Mouse (Mus musculus) lung, adult 2 months (tissue): ENCODE results near the gene Ppia. TPM values are rescaled to one million over a fixed set of nuclear protein-coding genes. Genes with fewer than 3 reads are reported as not detected.
A peak's percentile ranks its signal among the peaks of the same experiment; 100 is the strongest.
"Not testable (repeated sequence)": the region's sequence is repeated elsewhere in the genome, so short reads cannot be mapped to it uniquely, and the experiment has no call there.

Source experiments
- DNase-seq: peaks from one replicate; pipeline ENCODE4 v3.0.0; 2022
- H3K4me1 ChIP-seq: fragments of 200-500 bp; 2 replicates; pipeline ENCODE4 v1.6.1; 2011; ENCODE audit warnings: low read length; ENCODE audit not compliant: control insufficient read depth, insufficient read depth
- H3K4me3 ChIP-seq: fragments of 200-500 bp; replicated peaks from 2 replicates; pipeline ENCODE3; 2011; ENCODE audit warnings: low read depth, mild to moderate bottlenecking, control low read depth, low read length; ENCODE audit errors: extremely low read depth
- CTCF ChIP-seq: fragments of 200-500 bp; IDR thresholded peaks from 2 replicates; pipeline ENCODE4 v1.5.1; 2011; ENCODE audit warnings: mild to moderate bottlenecking, low read length, control low read depth; ENCODE audit not compliant: insufficient read depth
- POLR2A ChIP-seq: fragments of 200-500 bp; IDR thresholded peaks from 2 replicates; pipeline ENCODE4 v1.6.1; 2011; ENCODE audit warnings: low read depth, mild to moderate bottlenecking, control low read depth, low read length, borderline replicate concordance; ENCODE audit errors: extremely low read depth
- WGBS: fragments of 180-500 bp; shearing (Covaris S2); methylation state at CpG from one replicate; pipeline ENCODE4 v1.1.7; 2018; 5-methylcytosine and 5-hydroxymethylcytosine counted together
- polyA plus RNA-seq: library from polyadenylated mRNA; depleted of rRNA; stranded (reverse); fragments of >200 nt; gene quantifications from 2 replicates; pipeline ENCODE4 v1.2.3, GENCODE M21; 2012

The Ppia gene
- polyA plus RNA-seq, 1 experiment: 532 TPM

DNA sequence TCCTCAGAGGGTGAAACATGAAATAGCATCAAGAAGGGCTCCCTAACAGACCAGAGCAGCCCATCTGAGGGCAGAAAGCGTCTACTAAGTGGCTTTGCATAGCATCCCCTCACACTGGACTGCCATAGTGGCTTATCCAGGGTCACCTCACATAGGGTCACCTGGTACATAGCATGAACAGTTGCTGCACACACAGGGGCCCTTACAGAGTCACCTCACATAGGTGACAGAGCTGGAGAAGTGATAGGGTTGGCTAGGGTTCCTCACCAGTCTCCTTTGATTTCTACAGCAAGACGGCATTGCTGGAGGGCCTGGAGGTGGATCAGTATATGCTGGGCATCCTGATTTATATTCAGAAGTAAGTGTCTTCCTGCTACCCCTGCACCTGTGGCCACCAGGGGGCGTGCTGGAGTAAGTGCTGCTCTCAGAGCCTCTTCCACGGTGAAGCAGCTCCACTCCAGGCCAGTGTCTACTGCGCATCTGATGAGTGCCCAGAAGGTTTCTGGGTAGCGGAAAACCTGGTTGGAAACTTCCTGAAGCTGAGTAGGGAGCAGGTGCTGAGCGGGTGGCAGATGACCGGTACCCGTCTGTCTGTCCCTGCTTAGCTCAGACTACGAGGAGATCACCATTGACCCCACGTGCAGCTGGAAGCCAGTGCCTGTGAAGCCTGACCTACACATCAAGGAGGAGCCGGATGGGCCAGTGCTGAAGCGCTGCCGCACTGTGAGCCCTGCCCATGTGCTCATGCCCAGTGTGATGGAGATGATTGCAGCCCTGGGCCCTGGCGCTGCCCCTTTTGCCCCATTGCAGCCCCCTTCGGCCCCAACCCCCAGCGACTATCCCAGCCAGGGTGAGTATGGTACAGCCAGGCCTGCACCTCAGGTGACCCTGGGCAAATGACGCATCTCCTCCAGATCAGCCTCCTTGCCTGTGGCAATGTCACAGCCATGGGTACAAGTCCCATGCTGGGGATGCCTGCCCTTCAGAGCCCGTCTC lies 12.4 kb upstream of the Ppia start:
- TF ChIP-seq CTCF: peak; percentile 83
- no peak for TF ChIP-seq POLR2A
- WGBS: 84% methylated on average over 19 of the region's 19 CpGs
- Histone ChIP-seq H3K4me1 (peaks cover 23% of the 10 kb centered on the region), H3K4me3 (no peak overlapping the region)
- DNase-seq: peak; percentile 73

DNA sequence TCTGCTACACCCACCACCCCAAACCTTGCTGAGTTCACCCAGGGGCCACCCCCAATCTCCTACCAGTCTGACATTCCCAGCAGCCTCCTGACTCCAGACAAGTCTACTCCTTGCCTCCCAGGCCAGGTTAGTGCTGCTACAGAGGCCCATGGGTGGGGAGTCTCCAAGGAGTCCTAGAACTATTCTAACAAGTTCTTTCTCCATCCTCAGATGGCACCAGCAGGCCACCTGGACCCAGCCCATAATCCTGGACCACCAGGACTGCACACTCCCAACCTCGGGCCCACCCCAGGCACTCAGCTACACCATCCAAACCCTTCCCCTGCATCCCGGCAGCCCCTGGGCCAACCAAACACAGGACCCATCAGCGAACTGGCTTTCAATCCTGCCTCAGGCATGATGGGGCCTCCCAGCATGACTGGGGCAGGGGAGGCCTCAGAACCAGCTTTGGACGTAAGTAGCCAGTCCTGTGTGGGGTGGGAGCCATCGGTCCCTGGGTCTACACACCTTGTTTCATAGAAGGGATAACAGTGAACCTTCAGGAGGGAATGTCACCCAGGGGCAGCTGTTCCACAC lies 11.3 kb upstream of the Ppia start:
- no peak for DNase-seq
- TF ChIP-seq POLR2A: no peak
- no peak for TF ChIP-seq CTCF
- Histone ChIP-seq H3K4me3 (no peak overlapping the region), H3K4me1 (peaks cover 23% of the 10 kb centered on the region)
- 86% methylated on average over 5 of the region's 5 CpGs for WGBS

DNA sequence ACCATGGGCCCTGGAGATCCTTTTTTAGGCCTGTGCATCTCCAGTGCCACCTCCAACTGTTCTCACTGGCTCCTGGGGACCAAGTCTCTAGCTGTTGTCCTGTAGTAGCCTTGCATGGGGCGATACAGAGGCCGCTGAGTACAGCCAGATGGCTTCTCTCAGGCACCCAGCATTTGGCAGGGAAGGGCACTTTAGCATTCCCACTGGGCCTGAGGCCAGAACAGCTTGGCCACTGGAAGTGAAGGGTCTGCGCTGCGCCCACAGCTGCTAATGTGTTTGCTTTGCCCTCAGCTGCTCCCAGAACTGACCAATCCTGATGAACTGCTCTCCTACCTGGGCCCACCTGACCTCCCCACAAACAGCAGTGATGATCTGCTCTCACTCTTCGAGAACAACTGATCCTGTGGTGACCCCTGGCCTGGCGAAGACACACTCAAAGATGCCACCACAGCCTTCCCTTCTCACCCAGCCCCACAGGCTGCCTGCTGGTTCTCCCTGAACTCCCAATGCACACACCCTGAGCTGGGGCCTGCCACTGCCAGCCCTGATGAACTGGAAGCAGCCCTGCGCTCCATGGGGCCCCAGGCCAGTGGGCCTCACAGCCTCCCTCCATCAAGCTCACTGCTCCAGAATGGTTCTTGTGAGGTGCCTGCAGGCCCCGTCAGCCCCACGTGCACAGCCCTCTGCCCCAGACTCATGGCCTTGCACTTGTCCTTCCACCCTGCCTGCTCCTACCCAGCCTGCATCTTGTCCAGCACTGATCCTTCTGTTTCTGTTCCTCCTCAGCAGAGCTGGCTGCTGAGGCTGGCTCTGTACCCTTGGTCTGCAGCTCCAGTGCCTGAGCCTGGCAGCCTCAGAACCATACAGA lies 10.3 kb upstream of the Ppia start:
- no peak overlapping the region for H3K4me3 ChIP-seq
- H3K4me1 ChIP-seq: peaks cover 23% of the 10 kb centered on the region
- 61% methylated on average over 9 of the region's 9 CpGs for WGBS
- TF ChIP-seq CTCF: no peak
- TF ChIP-seq POLR2A: no peak
- peak; percentile 51 for DNase-seq

DNA sequence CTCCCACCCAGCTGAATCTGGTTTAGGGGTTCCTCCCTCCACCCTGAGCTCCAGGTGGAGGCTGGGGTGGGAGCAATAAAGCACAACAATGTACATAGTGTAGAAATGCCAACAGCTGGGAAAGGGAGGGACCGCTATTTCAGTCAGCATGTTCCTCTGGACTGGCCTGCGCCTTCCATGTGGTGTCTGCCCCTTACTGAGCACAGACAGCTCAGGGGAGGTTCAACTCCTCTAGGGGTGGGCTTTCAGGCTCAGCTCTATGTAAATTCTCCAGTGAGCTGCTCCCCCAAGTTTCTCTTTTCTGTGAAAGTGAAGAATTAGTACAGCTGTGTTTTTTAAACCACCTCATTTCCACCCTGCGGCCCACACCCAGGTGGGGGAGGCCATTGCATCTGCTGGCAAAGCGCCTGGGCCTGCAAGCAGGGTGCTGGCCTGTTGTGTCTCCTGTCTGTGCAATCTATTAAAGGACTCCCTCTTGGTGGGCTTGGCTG lies 9.6 kb upstream of the Ppia start:
- TF ChIP-seq POLR2A (no peak), CTCF (no peak)
- 59% methylated on average over 4 of the region's 4 CpGs for WGBS
- peaks cover 23% of the 10 kb centered on the region for H3K4me1 ChIP-seq
- no peak for DNase-seq
- H3K4me3 ChIP-seq: no peak overlapping the region

DNA sequence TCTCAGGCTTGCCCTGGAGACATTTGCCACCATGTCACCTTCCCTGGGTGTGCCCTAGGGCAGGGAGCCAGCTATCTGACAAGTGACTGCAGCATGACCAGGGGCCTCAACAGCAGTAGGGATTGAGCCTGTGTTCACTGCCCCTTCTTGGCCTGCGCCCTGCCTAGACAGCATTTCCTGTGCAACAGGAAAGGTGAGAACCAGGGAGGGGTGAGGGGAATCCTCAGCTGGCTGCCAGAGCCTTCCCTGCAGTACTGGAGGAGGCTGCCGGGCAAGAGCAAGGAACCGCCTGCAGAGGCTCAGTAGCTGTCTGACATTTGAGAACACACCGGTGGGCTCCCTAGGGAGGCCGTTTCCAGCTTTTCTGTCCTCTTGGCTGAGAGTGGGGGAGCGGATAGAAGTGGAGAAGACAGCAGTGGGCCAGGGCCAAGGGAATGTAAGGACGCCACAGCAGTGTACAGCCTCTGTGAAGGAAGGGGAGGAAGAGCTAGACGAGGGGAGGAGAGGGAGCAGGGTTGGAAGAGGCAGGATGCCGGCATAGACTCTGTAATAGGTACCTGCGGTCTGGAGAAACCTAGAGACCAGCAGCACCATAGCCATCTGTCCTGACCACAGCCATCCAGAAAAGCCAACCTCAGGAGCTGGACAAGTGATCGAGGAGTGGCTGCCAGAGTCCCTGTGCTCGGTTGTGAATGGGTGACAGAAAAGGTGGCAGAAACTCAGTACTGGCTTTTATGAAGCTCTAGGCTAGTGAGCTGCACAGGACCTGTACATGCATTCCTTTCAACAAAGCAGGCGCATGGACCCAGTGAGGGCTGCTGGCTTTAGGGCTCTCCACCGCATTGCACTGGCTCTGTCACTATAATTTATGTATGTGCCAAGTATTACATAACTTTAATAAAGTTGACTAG lies 8.7 kb upstream of the Ppia start:
- DNase-seq: peak; percentile 68
- H3K4me1 ChIP-seq: peaks cover 23% of the 10 kb centered on the region
- no peak overlapping the region for H3K4me3 ChIP-seq
- WGBS: 25% methylated on average over 14 of the region's 14 CpGs
- TF ChIP-seq POLR2A: peak; percentile 1; the same call in 1 of the 2 replicates
- TF ChIP-seq CTCF: no peak

DNA sequence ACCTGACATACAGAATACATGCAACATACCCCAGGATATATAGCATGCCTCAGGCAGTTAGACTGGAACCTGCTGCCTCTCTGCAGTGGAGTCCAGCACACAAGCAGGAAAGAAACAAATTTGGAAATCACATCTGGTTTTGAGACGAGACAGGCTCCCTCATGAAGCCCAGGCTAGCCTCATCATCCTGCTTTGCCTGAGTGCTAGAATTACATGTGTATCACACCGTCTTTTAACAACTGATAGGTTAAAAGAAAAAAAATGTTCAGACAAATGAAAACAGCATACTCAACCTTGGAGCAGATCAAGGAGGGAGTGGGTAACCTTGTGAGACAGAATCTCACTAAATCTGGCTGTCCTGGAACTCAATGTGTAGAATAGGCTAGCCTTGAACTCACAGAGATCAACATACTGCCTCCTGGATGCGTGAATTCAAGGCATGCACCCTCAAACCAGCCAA lies 8.1 kb upstream of the Ppia start:
- 87% methylated on average over 3 of the region's 3 CpGs for WGBS
- Histone ChIP-seq H3K4me1 (peaks cover 23% of the 10 kb centered on the region), H3K4me3 (no peak overlapping the region)
- DNase-seq: no peak
- TF ChIP-seq POLR2A: no peak
- TF ChIP-seq CTCF: no peak

DNA sequence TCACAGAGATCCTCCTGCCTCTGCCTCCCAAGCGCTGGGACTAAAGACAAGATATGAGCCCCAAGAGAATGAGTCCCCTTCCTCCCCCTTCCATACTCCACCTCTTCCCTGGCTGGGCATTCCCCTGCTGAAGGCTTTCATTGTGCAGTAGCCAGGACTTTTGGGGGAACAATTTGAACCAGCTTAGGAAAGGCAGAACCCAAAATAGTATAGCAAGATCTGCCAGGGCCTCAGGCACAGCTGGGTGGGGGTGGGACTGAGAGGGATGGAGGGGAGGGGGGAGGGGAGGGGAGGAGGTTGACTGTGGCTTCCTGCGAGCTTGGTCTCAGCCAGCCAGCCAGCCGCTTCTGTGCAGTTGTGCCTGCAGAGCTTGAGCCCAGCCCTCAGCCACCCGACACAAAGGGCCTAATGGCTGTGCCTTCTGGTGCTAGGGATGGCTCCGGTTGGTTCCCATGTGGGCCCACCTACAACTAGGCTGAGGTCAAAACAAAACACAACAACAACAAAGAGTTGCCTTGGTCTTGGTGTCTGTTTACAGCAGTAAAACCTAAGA lies 5.1 kb upstream of the Ppia start:
- TF ChIP-seq POLR2A: no peak
- Histone ChIP-seq H3K4me1 (peaks cover 19% of the 10 kb centered on the region), H3K4me3 (no peak overlapping the region)
- DNase-seq: no peak
- 49% methylated on average over 5 of the region's 5 CpGs for WGBS

GRCm38 (mm10) chr11:6410755-6411154 lies 4.5 kb upstream of the Ppia start:
- H3K4me3 ChIP-seq, DNase-seq: not testable (repeated sequence)
- 84% methylated on average over 5 of the region's 5 CpGs for WGBS
- peaks cover 13% of the 10 kb centered on the region for H3K4me1 ChIP-seq
